Mouse (Mus musculus) c-Kit-positive CD71-negative TER-119-negative erythroid progenitor cells, embryonic 14.5 days (primary cell): Measurements from ENCODE around the gene Ndc1.
A peak's percentile ranks its signal among the peaks of the same experiment; 100 is the strongest.

Experiments used
- DNase-seq: peaks from one replicate; pipeline ENCODE4 v3.0.0-alpha.2; 2013; ENCODE audit warnings: low read depth

Gene Ndc1

DNA sequence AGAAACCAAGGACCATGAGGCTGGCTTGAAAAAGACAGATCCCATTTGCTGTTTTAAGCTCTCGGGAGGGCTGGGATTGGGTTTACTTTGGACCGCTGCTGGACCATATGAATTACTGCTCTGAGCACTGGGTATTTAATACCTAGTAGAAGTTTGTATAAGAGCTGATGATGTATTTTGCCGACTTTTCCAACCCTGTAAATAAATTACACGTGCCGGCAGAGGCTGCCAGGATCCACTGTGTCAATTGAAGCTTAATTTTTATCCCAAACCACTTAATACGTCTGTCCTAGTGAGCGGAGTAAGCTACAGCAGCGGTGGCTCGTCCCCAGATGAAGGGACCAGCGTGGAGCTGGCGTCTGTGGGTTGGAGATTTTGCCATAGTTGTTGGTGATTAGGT lies 74.7 kb downstream of the Ndc1 start:
- no peak for DNase-seq

- no peak for DNase-seq
Measured at GRCm38 (mm10) chr4:107442891-107443483, 75.4 kb downstream of the Ndc1 start.

DNA sequence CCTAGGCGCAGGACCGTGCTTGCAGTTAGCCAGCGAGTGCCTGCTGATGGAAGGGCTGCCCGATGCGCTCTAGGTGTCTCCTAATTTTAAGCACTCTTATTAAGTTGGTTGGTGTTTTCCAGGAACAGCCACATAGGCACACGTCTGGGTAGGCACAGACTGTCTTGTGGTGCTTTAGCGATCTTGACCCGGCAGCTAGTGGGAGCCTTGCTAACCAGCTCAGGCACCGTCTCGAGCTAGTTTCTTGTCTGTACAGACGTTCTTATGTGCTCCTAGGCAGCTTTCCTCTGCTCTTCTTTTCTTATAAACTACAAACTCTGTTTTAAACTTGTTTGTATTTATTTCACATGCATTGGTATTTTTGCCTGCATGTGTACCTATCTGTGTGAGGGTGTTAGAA lies 76.0 kb downstream of the Ndc1 start:
- no peak for DNase-seq

DNA sequence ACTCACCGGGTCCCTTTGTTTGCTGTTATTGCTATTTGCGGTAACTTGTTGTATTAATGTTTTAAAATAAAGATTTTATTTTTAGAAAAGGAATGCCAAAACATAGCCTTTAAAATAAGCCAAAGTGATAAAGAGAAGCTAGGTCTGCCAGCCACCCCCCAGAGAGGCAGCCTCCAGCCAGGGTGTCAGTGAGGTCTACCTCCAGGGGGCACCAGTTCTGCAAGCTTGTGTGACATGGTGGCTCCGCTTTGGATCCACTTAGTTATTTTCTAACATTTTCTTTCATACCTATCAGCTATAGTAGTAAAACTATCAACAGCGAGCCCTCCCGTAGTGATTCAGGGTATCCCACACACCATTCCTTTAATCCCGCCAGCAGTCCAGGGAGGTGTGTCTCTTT lies 80.9 kb downstream of the Ndc1 start:
- DNase-seq, result no peak

DNA sequence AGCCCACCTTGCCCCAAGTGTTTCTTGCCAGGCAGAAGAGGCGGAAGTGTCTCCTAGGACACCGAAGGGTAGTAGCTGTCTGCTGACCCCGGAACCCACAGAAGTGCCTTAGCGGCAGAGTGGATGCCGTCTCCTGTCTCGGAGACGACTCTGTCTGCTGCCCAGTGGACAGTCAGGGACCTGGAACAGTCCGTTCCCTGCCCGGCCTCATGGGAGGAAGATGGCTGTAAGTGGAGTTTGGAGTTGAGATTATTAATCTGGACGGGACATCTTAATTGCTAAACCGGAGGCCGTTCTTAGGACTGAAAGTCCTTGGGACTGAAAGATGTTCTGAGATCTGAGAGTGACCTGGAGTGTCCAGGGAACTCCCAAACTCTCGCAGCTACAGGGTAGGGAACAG lies 81.9 kb downstream of the Ndc1 start:
- no peak for DNase-seq

DNA sequence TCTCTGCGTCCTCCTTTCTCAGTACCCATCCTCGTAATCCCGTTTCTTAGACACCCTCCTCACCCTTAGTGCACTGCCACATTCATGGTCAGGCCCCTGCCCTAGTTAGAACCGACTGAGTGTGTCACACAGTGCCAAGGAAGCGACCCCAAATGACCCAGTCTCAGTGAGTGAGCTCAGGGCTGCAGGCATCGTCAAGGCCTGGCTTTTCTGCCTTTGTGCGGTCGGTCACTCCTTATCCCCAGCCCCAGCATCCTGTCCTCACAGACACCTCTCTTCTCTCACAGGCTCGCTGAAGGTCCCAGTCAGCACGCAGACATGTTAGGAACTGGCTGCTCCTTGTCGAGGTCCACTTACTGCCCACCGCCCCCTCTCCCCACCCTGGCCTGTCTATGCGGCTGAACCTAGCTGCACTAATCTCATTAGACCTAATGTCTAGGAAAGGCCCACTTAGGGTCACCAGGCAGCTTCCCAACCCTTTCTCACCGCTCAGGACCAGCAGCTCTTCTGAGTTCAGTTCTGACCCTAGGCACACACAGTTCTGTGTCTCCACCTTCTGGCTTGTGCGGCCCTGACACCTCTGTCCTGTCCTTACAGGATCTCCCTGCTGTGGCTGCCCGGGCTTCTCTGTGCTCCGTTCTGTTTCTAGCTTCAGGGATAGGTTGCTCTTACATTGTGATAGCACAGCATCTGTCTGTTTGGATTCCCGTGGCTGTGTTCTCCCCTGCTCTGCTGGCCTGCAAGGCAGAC lies 84.9 kb downstream of the Ndc1 start:
- no peak for DNase-seq

- peak; percentile 85 for DNase-seq
Measured at GRCm38 (mm10) chr4:107453141-107453984, 85.8 kb downstream of the Ndc1 start.

GRCm38 (mm10) chr4:107457602-107458001 lies 90.0 kb downstream of the Ndc1 start:
- no peak for DNase-seq

DNA sequence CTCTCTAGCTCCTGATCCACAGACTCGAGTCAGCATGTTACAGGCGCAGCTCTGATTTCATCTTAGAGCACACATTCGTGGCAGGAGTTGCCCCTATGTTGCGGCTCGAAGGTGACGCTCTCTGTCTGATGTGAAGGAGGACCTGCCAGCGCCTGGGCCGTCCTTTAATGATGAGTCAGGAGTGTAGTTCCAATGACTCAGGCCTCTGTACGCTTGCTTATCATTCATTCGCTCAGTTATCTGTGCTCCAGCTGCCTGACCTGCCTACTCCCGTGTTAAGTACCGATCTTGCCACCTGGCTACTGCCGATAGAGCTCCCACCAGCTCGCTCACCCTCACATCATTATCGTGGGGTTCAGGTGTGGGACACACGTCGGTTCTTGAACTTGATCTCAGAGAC lies 91.3 kb downstream of the Ndc1 start:
- no peak for DNase-seq

GRCm38 (mm10) chr4:107459461-107459860 lies 91.9 kb downstream of the Ndc1 start:
- DNase-seq, result no peak

DNA sequence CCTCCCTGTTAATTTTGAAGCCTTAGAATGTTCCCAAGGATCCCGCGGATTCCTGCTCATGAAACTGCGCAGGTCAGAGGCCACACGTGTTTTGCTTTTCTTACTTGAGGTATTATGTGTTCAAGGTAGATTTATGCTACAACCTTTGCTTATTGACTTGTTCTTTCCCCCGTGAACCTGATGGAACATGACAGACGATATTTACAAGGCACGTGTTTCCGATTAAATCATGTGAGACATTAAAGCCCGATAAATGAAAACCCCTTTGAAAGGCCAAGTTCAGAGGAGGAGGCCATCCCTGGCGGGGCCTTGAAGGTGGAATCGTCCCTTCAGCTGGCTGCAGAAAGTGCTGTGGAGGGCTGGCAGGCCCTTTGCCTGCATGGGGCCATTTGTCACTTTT lies 92.9 kb downstream of the Ndc1 start:
- DNase-seq, result no peak
